29 mouse cellular contexts compared by ENCODE assay signal in genomic region chr14:43361713-43362112, GRCm38 (mm10). TPM values are rescaled to one million over a fixed set of nuclear protein-coding genes. Genes with fewer than 3 reads are reported as not detected.
DNase-seq lines count a peak whose midpoint lies in the region; TF ChIP-seq lines count a peak whose summit lies in the region.
"Not testable (repeated sequence)": the region's sequence is repeated elsewhere in the genome, so short reads cannot be mapped to it uniquely, and the experiment has no call there.
"Had no signal": no experiment of that assay in that cellular context is flagged by ENCODE, and none has a peak within 500 bp of the region (broad histone marks: within the 10 kb centered on the region; RNA-seq: fewer than 3 reads in every experiment).

No protein-coding gene starts in this region.

- H3K4me3 ChIP-seq in gastrocnemius, adult 2 months; limb, embryonic 10.5 days: not testable (repeated sequence)

- H3K27ac ChIP-seq in gastrocnemius, adult 2 months; limb, embryonic 10.5 days: not testable (repeated sequence)

- not testable (repeated sequence) for H3K4me1 ChIP-seq in limb, embryonic 10.5 days

- intact Hi-C loops in gastrocnemius, adult 2 months (cut with DNase I), result not testable (repeated sequence)

- not testable (repeated sequence) for H3K36me3 ChIP-seq in limb, embryonic 10.5 days

- 89% methylated on average over 11 of the region's 11 CpGs for WGBS in limb, embryonic 10.5 days

- TF ChIP-seq CTCF in gastrocnemius, adult 2 months (IDR thresholded peaks at IDR 0.05), result not testable (repeated sequence)

- H3K27me3 ChIP-seq in limb, embryonic 10.5 days (ENCODE audit: low read depth, poor library complexity, severe bottlenecking), result not testable (repeated sequence)

- not testable (repeated sequence) for H3K9me3 ChIP-seq in limb, embryonic 10.5 days (replicated peaks)

- DNase-seq in ES-CJ7 (ENCODE audit: low read depth, low spot score) (peak; percentile 84), ZHBTc4 (ENCODE audit: low read depth, low spot score) (peak; percentile 78)
- DNase-seq in cerebellum, adult 9-11 months, result peak; percentile 6
- DNase-seq in gastrocnemius, adult 2 months, result peak; percentile 12
- peak; percentile 17 for DNase-seq in limb, embryonic 10.5 days (ENCODE audit: low spot score)
- peak; percentile 5 for DNase-seq in right cerebral cortex, postnatal 14 days
- peak; percentile 22 for DNase-seq in urinary bladder, adult 2 months (ENCODE audit: low spot score)

RNA-seq across cellular contexts. Expression of gene 1700001F09Rik, which starts 14.1 kb away (rescaled TPM):
- not detected for total RNA-seq in gastrocnemius, adult 2 months (2021)
- not detected in 2 replicates for polyA plus RNA-seq in limb, embryonic 10.5 days (2016; fragmentation: Nextera tagmentation; extraction: Ambion mirVana)
- polyA plus RNA-seq in urinary bladder, adult 2 months (2012; rRNA removed), result not detected in 2 replicates
- total RNA-seq: adrenal gland, adult 8-10 months; gastrocnemius, postnatal 25 days; heart, adult 18-20 months; heart, postnatal 10 days; hematopoietic stem cell, adult 5-6 weeks; megakaryocyte progenitor cell, adult 5-6 weeks had no signal
- polyA plus RNA-seq: activated CD4-positive, CD25-positive, alpha-beta regulatory T cell, adult 4 months; embryonic facial prominence, embryonic 11.5 days; forebrain, embryonic 14.5 days; G1E; heart, embryonic 13.5 days; hindbrain, embryonic 14.5 days; intestine, postnatal 0 days; limb, embryonic 11.5 days; liver, embryonic 14.5 days; lung, adult 2 months; midbrain, embryonic 10.5 days; midbrain, embryonic 15.5 days; neural tube, embryonic 15.5 days; spleen, adult 2 months; stomach, embryonic 14.5 days had no signal

RNA-seq across cellular contexts. Expression of gene Gm8138, which starts 54.4 kb away (rescaled TPM):
- not detected for total RNA-seq in gastrocnemius, adult 2 months (2021)
- polyA plus RNA-seq in limb, embryonic 10.5 days (2016; fragmentation: Nextera tagmentation; extraction: Ambion mirVana), result not detected in 2 replicates
- not detected in 2 replicates for polyA plus RNA-seq in urinary bladder, adult 2 months (2012; rRNA removed)
- total RNA-seq: adrenal gland, adult 8-10 months; gastrocnemius, postnatal 25 days; heart, adult 18-20 months; heart, postnatal 10 days; hematopoietic stem cell, adult 5-6 weeks; left cerebral cortex, postnatal 10 days; megakaryocyte progenitor cell, adult 5-6 weeks had no signal
- polyA plus RNA-seq: activated CD4-positive, CD25-positive, alpha-beta regulatory T cell, adult 4 months; embryonic facial prominence, embryonic 11.5 days; forebrain, embryonic 14.5 days; G1E; heart, embryonic 13.5 days; hindbrain, embryonic 14.5 days; intestine, postnatal 0 days; limb, embryonic 11.5 days; liver, embryonic 14.5 days; lung, adult 2 months; midbrain, embryonic 10.5 days; midbrain, embryonic 15.5 days; neural tube, embryonic 15.5 days; spleen, adult 2 months; stomach, embryonic 14.5 days had no signal

Comparison
In these comparisons a context has a peak if more than half of its experiments do, and no peak if none do; other contexts are left out.
1. DNase-seq: peak in every context shown above with its lines; median percentile 84 in ES-CJ7; 78 in ZHBTc4; 22 in urinary bladder, adult 2 months; 17 in limb, embryonic 10.5 days; 12 in gastrocnemius, adult 2 months; 6 in cerebellum, adult 9-11 months; 5 in right cerebral cortex, postnatal 14 days.